Mouse (Mus musculus): ENCODE results near the gene Gm37240. TPM values are rescaled to one million over a fixed set of nuclear protein-coding genes. Genes with fewer than 3 reads are reported as not detected.

Gene Gm37240
- total RNA-seq, 2 experiments from 2014 or later = 0.66 to 1.3 TPM

DNA sequence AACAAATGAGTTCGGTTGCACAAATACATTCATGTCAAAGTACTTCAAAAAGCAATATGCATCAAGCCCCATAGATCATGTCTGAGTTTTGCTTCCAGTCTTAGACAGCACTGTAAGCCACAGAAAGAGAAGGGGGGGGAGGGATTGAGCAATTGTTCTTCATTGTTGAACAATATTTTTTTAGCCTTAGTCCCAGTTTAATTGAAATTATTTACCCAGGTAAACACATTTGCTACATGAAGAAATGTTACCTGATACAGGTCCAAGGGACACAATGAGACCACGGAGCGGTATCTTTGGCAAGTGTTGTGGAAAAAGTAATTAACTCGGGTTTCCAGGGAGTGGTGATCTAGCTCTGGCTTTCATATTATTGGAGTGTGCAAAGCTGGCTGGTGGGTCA is 337.0 kb downstream of the Gm37240 start:
- no peak for DNase-seq (ENCODE audit: low spot score in 2 of 2)
- intact Hi-C loops (cut with DNase I) = loop anchor here (10.0 kb wide), 1 partner anchor 176 kb away; no protein-coding TSS in a partner anchor

DNA sequence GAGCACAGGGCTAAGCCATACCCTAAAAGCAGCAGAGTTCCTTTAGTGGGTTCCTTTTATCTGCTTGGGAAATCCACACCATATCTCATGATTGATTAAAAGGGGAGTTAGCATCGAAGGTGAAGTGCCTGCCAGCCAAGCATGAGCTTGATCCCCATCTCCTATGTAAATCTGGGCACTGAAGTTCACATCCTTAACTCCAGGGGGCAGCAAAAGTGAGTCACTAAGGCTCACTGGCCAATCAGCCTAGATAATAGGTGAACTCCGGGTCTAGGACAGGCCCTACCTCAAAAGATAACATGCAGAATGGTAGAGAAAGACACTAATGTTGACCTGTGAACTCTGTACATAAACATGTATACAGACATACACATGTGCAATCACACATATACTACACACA is 343.7 kb downstream of the Gm37240 start:
- intact Hi-C loops (cut with DNase I) = no loop called here
- DNase-seq (ENCODE audit: low spot score in 2 of 2) = no peak

DNA sequence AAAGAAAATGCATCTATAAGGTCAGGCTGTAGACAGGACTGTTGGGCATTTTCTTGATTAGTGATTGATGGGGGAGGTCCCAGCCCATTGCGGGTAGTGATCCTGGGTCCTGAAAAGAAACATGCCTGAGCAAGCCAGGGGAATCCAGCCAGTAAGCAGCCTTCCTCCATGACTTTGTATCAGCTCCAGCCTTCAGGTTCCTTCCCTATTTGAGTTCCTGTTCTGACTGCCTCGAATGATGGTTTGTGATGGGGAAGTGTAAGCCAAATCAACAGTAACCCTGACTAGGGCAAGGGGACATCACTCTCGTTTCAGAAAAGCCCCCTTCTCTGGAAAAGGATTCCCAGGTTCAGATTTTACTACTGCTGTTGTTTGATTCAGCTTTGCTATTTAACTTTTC is 344.6 kb downstream of the Gm37240 start:
- intact Hi-C loops (cut with DNase I) = no loop called here
- DNase-seq (ENCODE audit: low spot score in 2 of 2) = no peak

DNA sequence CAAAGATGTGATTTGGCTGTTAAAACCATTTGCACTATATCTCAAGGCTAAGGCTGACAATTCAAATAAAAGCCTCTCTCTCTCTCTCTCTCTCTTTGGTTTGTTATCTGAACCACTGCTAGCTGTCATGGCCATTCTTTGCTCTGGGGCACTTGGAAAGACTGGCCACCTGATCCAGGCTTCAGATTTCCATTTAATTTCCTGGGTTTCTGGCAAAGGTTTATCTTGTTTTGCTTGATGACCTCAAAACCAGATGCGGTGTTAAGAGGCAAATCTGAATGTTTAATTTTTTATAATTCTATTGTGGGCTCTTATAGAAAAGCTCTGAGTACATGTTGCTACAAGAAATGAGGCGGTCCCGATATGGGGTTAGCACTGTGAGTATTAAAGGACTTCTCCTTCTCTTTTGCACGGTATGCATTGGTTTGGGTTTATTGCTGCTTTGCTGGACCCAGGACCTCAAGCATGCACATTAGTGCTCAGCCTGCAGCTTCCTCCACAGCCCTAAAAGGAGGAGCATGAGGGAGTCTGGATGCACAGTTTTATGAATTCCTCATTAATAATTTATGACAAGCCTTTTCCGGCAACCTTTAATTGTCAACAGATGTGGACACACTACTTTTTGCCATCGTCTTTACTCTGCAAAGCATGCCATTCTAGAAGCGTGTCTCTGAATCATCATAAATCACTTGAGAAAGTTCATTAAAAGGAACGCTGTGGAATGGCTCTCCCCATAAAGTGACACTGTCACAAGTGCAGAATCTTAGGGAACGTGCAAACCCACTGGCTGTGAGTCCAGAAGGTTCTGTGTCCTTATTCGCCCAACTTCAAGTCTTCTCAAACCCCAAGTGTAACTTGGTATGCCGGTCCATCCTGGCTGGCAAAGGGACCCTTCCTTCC is 351.4 kb downstream of the Gm37240 start:
- DNase-seq (ENCODE audit: low spot score in 2 of 2) = no peak
- intact Hi-C loops (cut with DNase I) = no loop called here

DNA sequence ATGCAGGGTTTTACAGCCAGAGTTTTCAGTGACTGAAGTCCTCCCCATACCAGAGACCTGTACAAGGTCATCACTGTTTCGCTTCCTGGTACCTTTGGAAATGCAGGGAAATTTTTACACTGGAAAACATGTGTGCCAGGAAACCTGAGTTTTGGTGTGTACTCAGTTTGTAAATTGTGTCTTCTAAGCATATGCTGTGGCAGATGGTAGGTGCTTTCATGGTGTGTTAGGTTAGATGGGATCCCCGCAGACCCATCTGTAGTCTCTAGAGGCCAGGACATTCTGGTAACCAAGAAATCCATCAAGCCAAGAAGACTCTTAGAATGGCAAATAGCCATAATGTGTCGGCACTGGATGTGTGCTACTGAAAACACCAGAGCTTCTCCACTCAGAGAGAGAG is 352.3 kb downstream of the Gm37240 start:
- intact Hi-C loops (cut with DNase I) = no loop called here

DNA sequence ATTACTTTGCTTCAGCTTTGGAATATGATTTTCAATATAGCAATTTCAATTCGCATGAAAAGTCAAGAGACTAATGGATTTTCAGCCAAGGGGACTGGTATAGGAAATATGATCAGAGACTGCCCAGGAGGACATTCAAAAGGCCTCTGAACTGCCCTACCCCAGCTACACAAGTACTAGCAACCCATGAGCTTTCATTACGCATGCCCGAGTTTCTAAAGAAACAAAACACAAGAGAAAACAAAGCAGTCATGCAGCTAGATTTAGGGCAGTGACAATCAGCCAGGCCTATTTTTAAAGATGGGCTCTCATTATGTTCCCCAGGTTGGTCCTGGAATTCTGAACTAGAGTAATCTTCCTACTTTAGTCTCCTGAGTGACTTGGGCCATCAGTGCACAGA is 354.9 kb downstream of the Gm37240 start:
- DNase-seq (ENCODE audit: low spot score in 2 of 2) = no peak
- intact Hi-C loops (cut with DNase I) = loop anchor here (5.0 kb wide), 1 partner anchor 35 kb away; no protein-coding TSS in a partner anchor

More for the DNA sequence above, 352.3 kb downstream of the Gm37240 start:
- no peak for DNase-seq (ENCODE audit: low spot score in 2 of 2)

DNA sequence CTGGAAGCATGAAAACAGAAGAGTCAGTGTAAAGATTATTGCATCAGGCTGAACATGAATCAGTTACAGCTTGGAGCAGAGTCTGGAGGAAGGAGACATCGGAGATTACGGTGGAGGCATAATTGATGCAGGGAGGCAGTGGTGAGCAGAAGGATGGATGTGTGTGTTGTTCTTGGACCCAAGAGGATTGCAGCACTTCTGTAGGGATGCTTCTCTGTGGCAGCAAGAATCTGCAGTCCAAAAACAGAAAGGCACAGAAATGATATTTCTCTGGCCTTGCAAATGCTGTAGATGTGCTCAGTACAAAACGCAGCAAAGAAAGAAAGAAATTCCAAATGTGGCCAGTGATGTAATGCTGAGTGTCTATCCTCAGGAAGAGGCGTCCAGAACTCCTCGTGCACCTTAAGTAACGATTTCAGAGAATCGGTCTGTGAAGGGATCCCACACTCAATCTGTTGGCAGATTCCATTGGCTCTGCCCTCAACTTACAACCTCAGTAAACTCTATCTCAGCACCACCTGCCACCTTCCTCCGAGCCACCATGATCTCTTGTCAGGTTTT is 356.6 kb downstream of the Gm37240 start:
- DNase-seq (ENCODE audit: low spot score in 2 of 2) = peak; percentile 57 to 74
- intact Hi-C loops (cut with DNase I) = loop anchor here (5.0 kb wide), 1 partner anchor 37 kb away; no protein-coding TSS in a partner anchor

DNA sequence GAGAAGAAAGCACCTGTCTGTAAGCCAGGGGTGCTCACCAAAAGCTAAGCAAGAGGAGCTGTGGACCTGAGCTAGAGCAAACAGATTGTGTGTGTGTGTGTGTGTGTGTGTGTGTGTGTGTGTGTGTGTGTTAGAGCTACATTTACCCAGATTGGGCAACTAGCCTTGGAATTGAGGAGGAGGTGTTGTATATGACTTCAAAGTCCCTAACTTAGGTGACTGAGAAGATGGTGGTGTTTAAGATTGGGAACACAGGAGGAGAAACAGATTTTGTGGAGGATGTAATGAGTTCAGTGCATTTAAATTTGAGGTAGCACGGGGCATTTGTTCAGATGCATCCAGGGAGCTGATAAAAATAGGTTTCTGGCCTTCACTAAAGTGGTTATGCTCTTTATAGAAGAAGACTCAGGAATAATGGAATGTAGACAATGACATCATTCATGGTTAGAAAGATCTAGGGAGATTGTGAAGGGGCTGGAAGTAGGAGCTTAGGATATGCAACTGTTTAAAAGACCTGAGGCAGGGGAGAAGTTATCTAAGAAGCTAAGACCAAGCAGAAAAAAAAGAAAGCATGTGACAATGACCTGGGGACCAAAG is 365.9 kb downstream of the Gm37240 start:
- DNase-seq (ENCODE audit: low spot score in 2 of 2) = peak; percentile 58 to 59
- intact Hi-C loops (cut with DNase I) = loop anchor here (10.0 kb wide), 1 partner anchor 207 kb away; no protein-coding TSS in a partner anchor

DNA sequence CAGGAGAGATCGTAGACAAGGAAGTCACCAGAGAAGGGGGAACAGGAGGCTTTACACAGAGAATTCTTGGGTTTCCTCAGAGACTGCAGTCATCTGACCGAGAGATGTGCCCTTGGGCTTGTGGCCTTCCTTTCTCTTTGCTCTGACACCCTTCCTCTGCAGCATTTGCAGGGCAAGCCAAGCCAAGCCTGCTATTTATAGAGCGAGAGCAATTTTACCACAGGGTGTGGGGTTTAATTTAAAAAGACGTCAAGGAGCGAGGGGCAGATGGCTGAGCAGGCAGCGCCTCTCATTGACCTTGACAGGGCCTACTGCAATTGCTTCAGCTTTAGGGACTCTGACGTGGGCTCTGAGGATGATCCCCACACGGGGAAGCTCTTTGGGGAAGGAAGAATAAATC is 368.6 kb downstream of the Gm37240 start:
- intact Hi-C loops (cut with DNase I) = no loop called here
- DNase-seq (ENCODE audit: low spot score in 2 of 2) = no peak

DNA sequence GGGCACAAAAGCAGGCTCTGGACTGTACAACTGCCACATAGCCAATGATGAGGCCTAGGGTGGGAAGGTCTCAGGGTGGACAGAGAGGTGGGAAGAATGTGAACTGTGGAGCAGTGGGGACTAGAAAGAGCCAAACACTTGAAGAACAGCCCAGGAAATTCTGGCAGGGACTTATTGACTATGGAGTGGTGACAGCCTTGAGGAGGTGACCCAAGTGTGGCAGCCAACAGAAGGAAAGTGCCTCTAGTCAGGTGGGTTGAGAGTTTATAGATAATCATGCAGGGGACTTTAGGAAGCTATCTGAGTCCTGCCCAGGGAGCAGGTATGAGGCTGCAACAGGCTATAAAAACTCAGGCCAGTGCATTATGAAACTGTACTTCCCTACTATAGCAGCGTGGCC is 369.2 kb downstream of the Gm37240 start:
- intact Hi-C loops (cut with DNase I) = no loop called here
- DNase-seq (ENCODE audit: low spot score in 2 of 2) = no peak

DNA sequence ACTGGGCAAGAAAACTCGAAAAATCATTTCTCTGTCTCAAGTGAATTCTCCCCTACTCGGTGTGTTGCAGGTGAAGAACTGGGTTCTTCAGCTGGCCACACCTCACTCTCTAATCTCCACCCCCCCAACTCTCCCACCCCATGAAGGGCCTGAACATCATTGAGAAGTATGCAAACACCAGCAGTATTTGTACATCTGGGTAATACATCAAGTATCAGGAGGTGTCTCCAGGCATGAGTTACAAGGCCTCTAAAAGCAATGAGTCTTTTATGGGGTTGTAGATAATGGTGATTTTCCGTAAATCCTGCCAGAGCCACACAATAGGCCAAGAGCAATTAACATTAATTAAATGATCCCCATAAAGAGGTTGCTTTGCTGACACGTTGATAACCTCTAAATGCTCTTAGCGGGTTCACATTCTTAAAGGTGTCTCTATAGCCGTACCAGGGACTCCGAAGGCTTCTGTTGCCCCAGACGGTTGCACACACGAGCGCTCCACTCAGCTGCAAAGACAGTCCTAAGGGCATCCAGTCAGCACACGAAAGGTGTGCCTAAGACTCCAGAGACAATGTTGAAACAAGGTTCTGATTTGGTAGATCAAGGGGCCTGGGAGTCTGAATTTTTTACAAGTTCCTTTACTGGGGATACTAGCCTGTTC is 370.4 kb downstream of the Gm37240 start:
- intact Hi-C loops (cut with DNase I) = no loop called here
- no peak for DNase-seq (ENCODE audit: low spot score in 2 of 2)

DNA sequence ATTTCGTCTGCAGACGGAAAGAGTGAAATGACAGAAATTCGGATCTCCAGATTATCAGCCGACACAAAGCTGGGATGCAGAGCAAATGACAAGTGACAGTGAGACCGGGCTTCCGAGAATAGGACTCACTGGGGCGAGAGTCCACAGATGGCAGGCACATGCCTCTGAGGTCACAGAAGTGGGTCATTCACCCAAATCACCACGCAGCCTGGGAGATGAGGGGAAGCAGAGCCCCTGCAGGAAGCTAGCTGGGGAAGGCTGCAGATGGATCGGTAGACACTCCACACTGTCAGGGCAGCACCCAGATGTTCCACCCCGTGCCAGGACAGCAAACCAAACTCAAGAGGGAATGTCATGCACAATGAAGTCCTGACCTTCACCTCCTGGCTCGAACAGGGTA is 372.6 kb downstream of the Gm37240 start:
- intact Hi-C loops (cut with DNase I) = no loop called here
- DNase-seq (ENCODE audit: low spot score in 2 of 2) = no peak

DNA sequence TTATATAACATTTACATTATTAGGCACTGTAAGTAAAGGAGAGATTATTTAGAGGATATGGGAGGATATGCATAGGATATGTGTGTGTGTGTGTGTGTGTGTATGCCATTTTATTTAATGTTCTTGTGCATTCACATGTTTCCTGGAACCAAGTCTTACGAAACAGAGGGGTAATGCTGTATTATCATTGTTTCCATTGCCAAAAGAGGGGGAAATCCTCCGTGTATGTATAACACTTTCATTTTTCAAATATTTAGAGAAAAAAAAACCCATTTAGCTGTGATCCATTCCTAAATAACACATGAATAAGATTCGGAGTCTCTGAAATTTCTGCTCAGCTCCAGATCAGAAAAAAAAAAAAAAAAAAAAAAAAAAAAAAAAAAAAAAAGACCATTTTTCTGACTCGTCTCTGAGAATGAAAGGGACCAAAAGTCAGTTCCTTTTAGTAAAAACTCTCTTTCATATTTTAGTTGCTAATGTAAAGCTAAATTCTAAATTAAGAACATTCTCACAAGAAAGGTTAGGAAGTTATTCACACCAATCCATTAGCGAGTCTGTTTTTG is 378.5 kb downstream of the Gm37240 start:
- intact Hi-C loops (cut with DNase I) = no loop called here
- DNase-seq (ENCODE audit: low spot score in 2 of 2) = no peak

DNA sequence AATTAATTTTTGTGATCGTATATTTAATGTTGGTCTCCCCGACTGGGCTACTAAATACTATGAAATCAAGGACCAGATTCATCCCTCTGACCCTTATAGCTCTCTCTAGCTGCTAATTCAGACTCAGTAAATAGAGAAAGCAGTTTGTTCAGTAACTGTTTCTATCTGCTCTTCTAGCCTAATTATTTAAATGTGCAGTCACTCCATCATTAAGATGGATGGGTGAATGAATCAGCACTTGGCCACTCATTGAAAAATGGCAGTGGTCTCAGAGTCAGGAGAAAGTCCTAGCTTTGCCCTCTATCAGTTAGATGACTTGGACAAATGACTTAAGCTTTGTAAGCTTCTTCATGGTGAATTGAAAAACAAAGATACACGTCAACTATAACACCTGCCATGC is 387.2 kb downstream of the Gm37240 start:
- intact Hi-C loops (cut with DNase I) = no loop called here
- no peak for DNase-seq (ENCODE audit: low spot score in 2 of 2)

DNA sequence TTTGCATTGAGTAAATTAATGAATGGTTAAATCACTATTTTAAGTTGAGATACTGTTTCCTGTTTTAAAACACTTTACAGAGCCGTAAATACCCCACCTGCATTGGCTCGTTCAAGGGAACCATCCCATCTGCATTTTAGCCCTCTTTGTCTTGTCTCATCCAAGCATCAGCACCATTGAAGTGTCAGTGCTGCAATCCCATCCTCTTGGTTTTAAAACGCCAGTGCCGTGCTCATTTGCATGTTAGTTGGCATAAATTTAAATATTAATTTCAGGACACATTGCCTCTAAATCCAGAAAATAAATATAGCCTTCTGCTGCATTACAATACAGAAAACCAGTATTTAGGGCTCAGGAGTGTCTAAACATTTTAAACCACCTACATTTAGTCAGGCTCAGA is 391.2 kb downstream of the Gm37240 start:
- DNase-seq (ENCODE audit: low spot score in 2 of 2) = no peak
- intact Hi-C loops (cut with DNase I) = no loop called here

DNA sequence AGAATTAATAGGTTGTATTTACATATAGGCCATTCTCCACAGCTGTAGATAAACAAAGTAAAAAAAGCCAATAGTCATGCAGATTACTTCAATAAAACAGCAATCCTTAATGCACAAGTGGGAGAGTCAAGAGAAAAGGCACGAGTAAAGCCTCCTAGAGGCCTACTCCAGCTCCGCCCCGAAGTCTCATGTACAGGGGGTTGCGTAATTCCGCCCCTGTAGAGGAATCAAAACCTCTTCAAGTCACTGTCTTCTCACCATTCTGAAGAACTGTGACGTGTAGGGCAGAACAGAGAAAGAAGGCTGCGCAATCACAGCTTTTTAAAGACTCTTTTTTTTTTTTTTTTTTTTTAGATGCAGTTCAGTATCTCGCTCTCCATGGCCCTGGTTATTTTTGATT is 393.5 kb downstream of the Gm37240 start:
- no peak for DNase-seq (ENCODE audit: low spot score in 2 of 2)
- intact Hi-C loops (cut with DNase I) = no loop called here

DNA sequence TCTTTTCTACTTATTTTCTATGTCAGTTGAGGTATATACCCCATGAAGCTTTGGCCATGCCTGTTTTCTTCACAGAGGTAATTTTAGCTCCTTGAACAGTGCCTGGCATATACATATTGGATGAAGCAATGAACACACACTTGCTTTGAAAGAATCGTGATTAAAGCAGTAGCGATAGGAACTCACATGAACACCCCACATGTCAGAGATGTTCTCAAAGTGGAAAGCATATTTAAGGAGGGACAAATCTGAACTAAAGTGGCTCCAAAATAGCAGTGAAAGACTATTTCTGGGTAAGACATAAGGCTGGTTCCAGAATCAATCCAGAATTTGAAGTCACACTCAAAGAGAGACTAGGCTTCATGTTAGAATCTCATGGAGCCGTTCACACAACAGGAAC is 397.1 kb downstream of the Gm37240 start:
- DNase-seq (ENCODE audit: low spot score in 2 of 2) = no peak
- intact Hi-C loops (cut with DNase I) = no loop called here

DNA sequence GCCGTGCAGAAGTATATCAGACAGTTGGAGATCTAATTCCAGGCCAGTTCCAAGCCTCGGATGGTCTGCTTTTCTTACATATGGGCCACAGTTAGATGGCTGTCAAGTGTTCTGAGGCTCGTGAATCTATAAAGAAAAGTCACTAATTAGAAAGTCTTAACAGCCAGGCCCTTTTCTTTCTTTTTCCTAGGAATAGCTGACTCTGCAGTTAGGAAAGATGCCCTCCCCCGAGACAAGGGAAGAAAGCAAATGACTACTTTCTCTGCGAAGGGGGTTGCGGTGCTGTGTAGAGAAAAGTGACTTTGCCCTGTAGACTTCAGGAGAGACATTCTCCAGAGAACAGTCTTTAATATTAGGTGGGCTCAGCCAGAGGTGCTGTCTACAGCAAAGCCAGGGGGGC is 399.9 kb downstream of the Gm37240 start:
- DNase-seq (ENCODE audit: low spot score in 2 of 2) = no peak
- intact Hi-C loops (cut with DNase I) = no loop called here

DNA sequence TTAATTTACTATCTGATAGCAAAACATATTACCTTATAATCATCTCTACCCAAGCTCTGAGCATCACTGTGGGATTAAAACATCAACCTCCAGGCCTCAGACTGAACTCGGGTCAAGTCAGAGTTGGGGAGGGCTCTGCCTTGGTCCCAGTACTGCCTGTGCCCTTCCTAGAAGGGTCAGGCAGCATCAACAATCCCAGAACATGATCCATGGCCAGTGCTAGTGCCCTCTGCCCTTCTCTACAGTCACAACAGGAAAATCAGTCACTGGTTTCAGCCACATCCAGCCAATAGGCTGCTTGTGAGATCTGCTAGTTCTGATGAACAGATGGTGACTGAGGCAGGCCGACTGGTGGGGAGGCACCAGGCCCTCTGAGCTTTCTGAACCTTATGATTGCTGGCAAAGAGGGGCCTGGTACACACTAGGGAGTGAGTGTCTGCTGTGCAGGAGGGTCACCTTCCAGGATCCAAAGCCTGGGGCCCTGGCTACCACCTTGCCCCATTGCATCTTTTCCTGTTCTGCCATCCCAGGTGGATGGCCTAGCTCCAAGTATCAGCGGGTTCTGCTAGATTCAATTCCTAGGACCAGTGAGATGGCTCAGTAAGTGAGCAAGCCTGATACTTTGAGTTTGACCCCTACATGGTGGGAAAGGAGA is 401.7 kb downstream of the Gm37240 start:
- intact Hi-C loops (cut with DNase I) = no loop called here

More for the DNA sequence above, 401.7 kb downstream of the Gm37240 start:
- no peak for DNase-seq (ENCODE audit: low spot score in 2 of 2)

Measured in left cerebral cortex, postnatal 36 days (tissue).